Mouse (Mus musculus) embryo, embryonic 10.5 days (tissue): ENCODE measurements around the gene 9930022D16Rik.

Experiments used
- DNase-seq: peaks from one replicate; pipeline ENCODE4 v3.0.0-alpha.2; 2015; ENCODE audit warnings: low spot score

Gene 9930022D16Rik

DNA sequence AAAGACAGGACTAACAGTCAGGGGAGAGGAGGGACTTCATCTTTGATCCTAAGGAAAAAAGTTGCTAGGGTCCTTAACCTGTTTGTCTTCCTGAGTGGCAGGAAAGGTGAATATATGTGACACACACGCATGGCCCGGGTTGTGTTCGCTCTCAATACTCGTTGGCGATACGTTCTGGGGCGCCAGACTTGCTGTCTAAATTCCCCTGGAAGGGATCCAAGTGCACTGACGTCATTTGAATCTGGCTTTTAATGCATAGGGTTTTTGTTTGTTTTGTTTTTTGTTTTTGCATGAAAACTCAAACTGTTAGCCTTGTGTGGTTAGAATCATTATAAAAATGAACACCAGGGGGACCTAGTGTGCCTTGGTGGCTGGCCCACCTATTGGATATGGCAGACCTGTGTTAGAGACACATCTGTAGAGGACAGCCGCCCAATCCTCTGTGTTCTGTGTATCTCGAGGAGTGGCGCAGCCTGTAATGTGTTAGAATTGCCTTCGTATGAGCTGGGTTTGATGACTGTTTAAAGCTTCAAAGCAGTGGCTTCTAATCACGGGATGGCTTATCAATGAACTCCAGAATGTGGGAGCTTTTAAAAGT lies 31.8 kb downstream of the 9930022D16Rik start:
- peak; percentile 78 for DNase-seq

DNA sequence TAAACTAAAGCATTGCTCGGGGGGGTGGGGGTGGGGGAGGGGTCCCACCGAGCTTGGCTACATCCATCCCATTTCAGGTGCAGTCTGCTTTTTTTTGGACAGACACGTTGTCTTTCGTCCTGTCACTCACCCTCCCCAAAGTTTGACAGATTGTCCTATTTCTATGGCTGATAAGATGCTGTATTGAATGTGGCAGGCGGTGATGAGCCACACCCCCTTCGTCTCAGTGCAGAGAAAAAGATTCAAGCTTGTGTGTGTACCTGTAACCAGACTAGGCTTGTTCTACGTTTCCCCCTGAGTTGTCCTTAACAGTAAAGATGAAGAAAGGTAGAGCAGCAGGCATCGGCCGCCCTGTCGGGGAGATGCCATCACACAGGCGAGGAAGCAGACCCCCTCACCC lies 37.5 kb downstream of the 9930022D16Rik start:
- DNase-seq = no peak

DNA sequence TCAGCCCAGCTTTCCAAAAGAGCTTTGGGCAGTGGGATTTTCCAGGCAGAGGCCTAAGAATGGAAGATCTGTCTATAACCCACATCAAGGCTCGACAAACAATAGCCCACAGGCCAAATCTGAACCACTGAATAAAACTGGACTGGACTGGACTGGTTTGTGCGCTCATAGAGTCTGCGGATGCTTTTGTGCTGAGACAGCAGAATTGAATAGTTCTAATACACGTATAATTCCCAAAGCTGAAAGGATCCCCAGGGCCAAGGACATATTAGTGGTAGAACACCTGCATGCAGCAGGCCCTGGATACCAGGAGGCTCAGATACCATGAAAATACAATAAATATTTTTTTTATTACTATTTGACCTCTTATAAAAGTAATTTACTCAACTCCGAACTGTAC lies 42.5 kb downstream of the 9930022D16Rik start:
- no peak for DNase-seq

DNA sequence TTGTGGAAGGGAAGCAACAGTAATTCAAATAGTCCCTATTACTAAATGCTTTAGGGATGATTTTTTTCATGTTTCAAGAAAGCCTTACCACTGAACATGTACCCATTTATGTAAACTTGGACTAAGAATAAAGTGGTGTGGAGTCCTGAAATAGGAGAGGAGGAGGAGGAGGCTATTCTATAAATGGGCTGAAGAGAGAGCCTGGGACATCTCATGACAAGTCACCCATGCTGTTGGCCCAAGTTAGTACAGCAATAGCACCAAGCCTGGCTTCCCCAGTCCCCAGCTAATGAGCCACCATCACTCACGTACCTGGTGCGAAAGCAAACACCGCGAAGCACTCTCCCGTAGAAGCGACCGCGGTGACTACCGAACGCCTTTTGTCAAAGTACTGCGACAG lies 44.4 kb downstream of the 9930022D16Rik start:
- no peak for DNase-seq

DNA sequence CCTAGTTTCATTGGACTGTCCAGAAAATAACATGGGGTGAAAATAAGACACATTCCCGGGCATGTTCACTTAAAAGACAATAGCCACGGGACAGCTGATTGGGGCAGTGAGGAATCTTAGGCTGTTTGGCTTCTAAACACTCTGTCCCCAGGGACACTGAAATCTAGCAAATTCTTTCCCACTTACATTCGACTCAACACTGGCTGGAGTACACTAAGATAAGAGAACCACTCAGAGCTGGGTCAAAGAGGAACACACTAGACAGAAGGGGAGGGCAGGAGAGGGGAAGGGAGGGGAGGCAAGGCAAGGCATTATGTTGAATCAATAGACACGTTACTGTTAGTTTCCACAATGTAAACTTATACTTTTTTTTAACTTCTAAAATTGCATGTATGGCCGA lies 46.9 kb downstream of the 9930022D16Rik start:
- no peak for DNase-seq

DNA sequence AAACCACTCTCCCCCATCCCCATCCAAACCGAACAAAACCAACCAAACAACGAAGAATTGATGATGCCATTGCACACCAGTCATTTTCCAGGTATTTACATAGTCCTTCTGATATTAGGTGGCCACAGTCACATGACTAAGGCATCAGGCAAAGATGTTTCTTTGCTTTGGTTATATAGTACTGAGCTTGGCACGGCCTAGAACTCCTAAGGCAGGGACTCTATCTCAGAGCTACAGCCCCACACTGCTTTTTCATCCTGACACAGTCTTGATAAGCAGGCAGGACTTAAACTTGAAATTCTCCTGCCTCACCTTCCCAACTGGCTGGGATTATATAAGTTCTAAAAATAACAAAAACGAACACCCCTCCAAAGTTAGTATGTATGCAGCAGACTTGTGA lies 51.4 kb downstream of the 9930022D16Rik start:
- no peak for DNase-seq

DNA sequence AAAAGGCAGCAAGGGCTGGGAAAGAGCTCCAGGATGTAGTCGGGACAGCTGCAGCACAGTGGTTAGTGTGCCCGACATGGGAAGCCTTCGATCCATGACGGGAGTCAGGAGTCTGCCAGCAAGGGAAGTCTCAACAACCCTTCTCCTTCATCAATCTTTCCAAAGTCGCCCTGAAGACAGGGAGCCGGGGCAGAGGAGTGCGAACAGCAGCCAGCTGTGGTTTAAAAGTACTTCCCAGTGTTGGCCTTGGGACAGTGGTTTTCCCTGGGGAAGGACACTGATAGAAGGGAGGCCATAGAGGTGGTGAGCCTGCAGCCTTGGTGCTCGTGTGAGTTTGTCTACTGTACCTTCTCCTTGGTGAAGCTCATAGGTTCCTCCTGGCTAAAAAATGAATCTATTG lies 53.3 kb downstream of the 9930022D16Rik start:
- DNase-seq = no peak

DNA sequence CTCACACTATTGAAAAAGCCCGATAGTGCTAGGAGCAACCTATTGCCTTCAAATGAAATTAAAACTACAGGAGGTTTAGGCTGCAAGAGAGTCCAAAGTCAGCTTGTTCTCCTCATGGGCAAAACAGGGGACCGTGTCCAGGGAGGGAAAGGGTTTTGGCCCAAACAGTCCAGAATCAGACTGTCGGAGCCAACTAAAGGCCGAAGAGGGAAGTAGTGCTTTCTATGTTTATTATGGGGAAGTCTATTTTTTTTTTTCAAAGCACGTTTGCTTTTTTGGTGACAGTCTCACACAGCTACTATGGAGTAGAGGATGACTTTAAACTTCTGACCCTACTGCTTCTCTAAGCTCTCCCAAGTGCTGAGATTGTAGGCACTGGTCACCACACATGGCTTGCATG lies 54.4 kb downstream of the 9930022D16Rik start:
- no peak for DNase-seq
